Mouse (Mus musculus) cerebellum, adult 11 months (tissue): Measurements from ENCODE around the gene Zfp574.
"Not testable (repeated sequence)": the region's sequence is repeated elsewhere in the genome, so short reads cannot be mapped to it uniquely, and the experiment has no call there.

Experiments
- DNase-seq: peaks from one replicate; pipeline ENCODE4 v3.0.0; 2022

Gene Zfp574

GRCm38 (mm10) chr7:25071979-25072715, at the start of gene Zfp574, which contains the start of gene Grik5:
Gene Zfp574 (plus strand): TSS chr7:25072567.
Gene Grik5 (minus strand): TSS chr7:25072346.
- DNase-seq, result no peak

DNA sequence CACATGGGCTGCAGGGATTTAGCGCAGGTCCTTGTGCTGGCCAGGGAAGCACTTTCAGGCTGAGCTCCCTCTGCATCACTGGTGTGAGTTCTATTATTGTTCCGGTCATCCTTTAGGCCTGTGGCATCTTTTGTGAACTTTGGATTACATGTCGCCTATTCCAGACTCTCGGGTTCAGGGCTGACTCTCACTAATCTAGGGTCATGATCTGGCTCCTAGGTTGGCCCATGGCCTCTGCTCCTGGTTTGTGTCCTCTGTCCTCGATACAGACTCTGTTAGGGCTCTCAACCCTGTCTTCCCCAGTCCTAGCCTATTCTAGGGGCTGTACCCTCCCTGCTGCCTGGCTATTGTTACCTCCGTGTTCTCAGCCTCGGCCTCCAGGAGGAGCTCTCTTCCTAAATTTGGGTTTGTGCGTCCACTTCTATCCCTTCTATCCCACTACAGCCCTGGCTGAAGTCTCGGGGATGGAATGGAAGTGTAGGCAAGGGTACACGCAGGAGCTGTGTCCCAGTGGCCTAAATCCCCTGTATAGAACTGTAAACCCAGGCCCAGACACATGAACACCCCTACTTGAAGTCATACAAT, 46.4 kb upstream of the Zfp574 start:
- no peak for DNase-seq

DNA sequence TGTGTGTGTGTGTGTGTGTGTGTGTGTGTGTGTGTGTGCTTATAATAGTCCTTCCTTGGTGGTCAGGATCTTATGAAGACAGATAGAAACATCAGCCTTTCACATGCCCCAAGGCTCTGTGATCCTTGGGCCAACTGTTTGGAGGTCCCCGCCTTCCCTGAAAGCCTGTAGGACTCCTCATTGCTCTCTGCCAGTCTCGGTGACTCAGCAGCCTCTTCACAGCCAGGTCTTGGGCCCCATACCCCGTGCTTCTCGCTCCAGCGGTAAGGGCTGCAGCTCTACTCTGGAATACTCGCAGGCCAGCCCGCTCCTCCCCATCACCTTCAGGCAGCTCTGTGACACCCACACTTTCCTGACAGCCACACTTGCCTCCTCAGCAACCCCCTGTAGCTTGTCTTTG, 45.9 kb upstream of the Zfp574 start:
- no peak for DNase-seq

DNA sequence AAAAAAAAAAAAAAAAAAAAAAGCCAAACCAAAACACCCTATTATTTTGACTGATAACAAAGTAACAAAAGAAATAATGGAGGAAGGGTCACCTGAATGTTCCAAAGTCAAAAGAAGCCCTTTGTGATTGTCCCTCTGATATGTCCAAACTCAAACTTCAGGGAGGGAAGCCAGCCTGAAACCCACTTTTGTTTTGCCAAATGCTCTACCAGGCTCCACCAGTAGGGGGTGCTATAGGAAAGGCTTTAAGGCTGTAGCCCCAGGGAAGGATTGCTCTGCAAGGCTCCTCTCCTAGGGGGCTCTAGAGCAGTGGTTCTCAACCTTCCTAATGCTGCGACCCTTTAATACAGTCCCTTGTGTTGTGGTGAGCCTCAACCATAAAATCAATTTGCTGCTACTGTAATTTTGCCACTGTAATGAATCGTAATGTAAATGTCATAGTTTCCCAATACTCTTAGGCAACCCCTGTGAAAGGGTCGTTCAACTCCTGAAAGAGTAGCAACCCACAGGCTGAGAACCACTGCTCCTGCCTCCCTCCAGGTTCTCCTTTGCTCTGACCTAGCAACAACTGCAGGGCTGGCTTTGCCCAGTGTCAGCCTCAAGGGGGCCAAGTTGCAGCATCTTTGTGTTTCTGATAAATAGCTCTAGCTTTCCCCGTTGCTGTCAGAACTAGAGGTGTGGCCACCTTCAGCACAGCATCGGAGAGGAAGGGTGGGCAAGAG, 42.2 kb upstream of the Zfp574 start:
- DNase-seq, result peak; percentile 69

DNA sequence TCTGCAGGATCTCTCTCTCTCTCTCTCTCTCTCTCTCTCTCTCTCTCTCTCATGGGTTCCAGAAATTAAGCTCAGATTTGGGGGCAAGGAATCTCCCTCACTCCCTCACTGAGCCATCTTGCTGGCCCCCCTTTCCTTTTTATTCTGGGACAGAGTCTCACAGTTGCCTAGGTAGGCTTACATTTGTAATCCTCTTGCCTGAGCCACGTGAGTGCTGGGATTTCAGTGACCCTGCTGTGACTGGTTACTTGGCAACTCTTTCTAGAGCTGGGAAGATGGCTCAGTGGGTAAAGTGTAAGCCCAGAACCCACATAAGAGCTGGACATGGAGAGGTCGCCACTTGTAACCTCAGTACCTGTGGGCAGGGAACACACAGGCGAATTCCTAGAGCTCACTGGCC, 40.8 kb upstream of the Zfp574 start:
- no peak for DNase-seq

GRCm38 (mm10) chr7:25034796-25035195, 37.6 kb upstream of the Zfp574 start:
- no peak for DNase-seq

DNA sequence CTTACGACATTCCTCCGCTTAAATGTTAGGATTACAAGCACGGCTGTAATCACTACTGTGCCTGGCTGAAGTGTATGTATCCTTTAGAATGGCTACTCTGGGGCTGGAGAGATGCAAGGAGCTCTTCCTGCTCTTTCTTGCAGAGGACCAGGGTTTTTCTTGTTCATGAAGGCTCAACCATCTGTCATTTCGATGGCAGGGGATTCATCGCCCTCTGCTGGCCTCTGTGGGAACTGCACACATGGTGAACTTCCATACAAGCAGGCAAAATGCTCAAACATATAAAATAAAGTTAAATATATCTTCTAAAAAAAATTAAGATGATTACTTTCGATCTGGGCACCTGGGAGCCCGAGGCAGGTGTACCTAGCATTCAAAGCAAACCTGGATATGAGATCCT, 36.5 kb upstream of the Zfp574 start:
- DNase-seq, result peak; percentile 81

- DNase-seq, result no peak
Measured at GRCm38 (mm10) chr7:25041921-25042320, 30.4 kb upstream of the Zfp574 start.

DNA sequence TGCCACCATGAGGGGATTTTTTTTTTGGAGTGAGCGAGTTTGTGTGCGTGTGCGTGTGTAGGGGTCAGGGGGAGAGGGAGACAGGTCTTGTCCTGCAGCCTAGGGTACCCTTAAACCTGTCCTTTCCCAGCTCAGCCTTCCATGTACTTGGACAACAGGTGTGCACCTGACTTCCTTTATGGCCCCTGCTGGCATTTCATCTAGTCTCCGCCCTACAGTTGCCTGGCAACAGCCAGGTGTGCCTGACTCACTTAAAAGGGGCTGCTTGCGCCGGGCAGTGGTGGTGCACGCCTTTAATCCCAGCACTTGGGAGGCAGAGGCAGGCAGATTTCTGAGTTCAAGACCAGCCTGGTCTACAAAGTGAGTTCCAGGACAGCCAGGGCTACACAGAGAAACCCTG, 27.8 kb upstream of the Zfp574 start:
- DNase-seq, result not testable (repeated sequence)

GRCm38 (mm10) chr7:25047363-25047762, 25.0 kb upstream of the Zfp574 start:
- DNase-seq, result no peak

- no peak for DNase-seq
Measured at GRCm38 (mm10) chr7:25049295-25049930, 23.0 kb upstream of the Zfp574 start.

GRCm38 (mm10) chr7:25052587-25052986, 19.8 kb upstream of the Zfp574 start:
- no peak for DNase-seq

GRCm38 (mm10) chr7:25056951-25057350, 15.4 kb upstream of the Zfp574 start:
- DNase-seq, result no peak

DNA sequence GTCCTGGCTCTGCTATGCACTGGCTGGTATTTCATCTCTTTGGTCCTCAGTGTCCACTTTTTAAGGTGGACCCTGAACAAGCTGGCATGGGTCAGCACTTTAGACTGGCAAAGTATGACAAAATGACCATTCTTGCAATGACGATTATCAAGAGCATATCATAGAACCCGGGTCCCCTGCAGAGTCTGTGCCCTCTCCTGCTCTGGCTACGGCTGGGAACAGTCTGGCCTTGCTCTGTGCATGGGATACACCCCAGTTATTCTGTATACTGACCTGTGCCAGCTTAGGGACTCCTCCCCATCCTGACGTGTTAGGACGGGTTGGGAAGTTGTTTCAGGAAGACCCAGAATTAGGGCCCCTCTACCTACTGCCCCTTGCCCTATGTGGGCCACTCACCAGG, 14.5 kb upstream of the Zfp574 start:
- no peak for DNase-seq

DNA sequence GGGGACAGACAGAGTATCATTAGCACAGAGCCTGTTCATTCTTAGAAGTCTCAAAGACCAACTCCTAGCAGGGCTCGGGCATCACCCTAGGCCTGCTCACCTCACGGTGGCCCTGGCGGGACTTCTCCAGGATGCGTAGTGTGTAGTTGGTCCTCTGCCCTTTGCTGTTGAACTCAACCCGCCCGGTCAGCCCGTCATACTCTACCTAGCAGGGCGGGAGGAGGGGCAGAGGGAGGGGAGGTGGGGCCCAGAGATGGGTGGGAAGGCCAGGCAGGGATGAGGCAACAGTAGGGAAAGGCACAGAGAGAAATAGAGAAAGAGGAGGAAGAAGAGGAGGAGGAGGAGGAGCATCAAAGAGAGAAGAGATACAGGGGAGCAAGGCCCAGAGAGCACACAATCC, 14.0 kb upstream of the Zfp574 start:
- no peak for DNase-seq

DNA sequence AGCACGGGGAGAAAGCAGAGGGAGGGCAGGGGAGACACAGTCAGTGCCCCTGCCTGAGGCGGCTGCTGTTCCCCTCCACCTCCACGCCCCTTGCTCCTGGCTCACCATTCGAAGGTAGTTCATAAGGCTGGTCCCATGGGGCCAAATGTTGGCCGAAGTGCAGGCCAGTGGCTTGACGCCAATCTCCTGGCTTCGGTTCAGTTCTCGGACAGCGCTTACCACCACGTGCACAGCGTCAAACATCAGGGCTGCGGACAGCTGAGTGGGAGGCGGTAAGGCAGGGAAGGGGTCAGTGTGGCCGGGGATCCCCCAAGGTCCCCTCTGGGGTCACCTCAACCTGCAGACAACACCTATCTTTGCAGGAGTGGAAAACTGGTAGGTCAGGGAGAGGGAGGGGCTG, 13.5 kb upstream of the Zfp574 start:
- DNase-seq, result no peak

DNA sequence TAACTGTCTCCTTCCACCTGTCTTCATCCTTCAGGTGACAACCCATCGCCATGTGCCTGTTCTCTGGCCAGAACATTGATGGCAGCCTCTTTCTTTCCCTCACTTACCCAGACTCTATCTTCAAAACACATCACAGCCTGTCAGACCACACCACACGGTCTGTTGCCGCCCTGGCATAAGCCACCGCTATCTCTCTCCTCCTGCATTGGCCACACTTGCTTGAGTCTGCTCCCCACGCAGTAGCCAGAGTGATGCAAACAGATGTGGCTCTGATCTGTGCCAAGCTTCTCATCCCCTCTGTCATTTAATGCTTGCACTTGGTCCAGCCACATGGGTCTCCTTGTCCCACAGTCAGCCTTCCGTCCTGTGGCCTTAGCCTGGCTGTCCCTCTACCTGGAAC, 9.0 kb upstream of the Zfp574 start:
- no peak for DNase-seq

GRCm38 (mm10) chr7:25063900-25064299, 8.5 kb upstream of the Zfp574 start:
- DNase-seq, result no peak

DNA sequence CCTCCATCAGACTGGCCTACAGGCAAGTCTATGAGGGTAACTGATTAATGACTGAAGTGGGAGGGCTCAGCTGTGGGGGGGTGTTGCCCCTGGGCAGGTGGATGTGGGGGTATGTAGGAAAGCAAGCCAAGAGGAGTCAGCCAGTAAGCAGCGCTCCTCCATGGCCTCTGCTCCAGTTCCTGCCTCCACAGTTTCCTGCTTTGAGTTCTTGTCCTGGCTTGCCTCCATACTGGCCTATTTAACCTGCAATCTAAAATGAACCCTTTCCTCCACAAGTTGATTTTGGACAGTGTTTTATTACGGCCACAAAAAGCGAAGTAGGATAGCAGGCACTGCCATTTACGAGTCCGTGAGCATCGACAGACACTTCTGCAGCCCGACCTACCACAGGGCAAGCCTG, 5.0 kb upstream of the Zfp574 start:
- DNase-seq, result no peak

- no peak for DNase-seq
Measured at GRCm38 (mm10) chr7:25067909-25068656, 4.3 kb upstream of the Zfp574 start.

GRCm38 (mm10) chr7:25068724-25069123, 3.6 kb upstream of the Zfp574 start:
- DNase-seq, result no peak

- peak; percentile 64 for DNase-seq
Measured at GRCm38 (mm10) chr7:25072716-25073390, 486 bp downstream of the Zfp574 start.
